Mouse (Mus musculus): Measurements from ENCODE around the gene Trp53inp2.

GRCm38 (mm10) chr2:155373886-155374285 lies 7.0 kb upstream of the Trp53inp2 start:
- no peak for TF ChIP-seq CTCF (IDR thresholded peaks at IDR 0.05; ENCODE audit: extremely low read depth, insufficient read depth, low read length)
- TF ChIP-seq POLR2A (IDR thresholded peaks at IDR 0.05; ENCODE audit: extremely low read depth, insufficient read depth, low read length) = no peak

Data from cortical plate, adult 2 months (tissue).